Mouse (Mus musculus): ENCODE measurements at regions not wholly inside any gene's neighbourhood (a gene's known extent, or its start where the extent isn't known, plus 50 kb on each side); places are given as distances from the start of the nearest gene placed in this dataset.
"Not testable (repeated sequence)": the region's sequence is repeated elsewhere in the genome, so short reads cannot be mapped to it uniquely, and the experiment has no call there.

- no peak for DNase-seq
- no peak overlapping the region for H3K4me3 ChIP-seq (ENCODE audit: control insufficient read depth, insufficient read depth, low read length)
- H3K36me3 ChIP-seq (ENCODE audit: control insufficient read depth, insufficient read depth, low read length), result no peaks in the 10 kb centered on the region
- no peaks in the 10 kb centered on the region for H3K4me1 ChIP-seq (replicated peaks; ENCODE audit: control insufficient read depth, insufficient read depth, low read length)
- TF ChIP-seq CTCF (IDR thresholded peaks at IDR 0.05; ENCODE audit: borderline replicate concordance, control insufficient read depth, extremely low read depth, insufficient read depth, low read length, poor library complexity) (no peak), POLR2A (IDR thresholded peaks at IDR 0.05; ENCODE audit: control insufficient read depth, extremely low read depth, insufficient read depth, low read length, poor library complexity) (no peak)
- H3K27me3 ChIP-seq (ENCODE audit: control insufficient read depth, insufficient read depth, low read length), result no peaks in the 10 kb centered on the region
- H3K27ac ChIP-seq (ENCODE audit: control insufficient read depth, insufficient read depth, low read length), result no peak overlapping the region
- WGBS, result 97% methylated on average over 16 of the region's 16 CpGs
Measured at GRCm38 (mm10) chr13:103592371-103592770, 182.0 kb downstream of the Srek1 start.

GRCm38 (mm10) chr13:103591874-103592273 lies 182.5 kb downstream of the Srek1 start:
- Histone ChIP-seq H3K27ac (ENCODE audit: control insufficient read depth, insufficient read depth, low read length) (no peak overlapping the region), H3K4me3 (ENCODE audit: control insufficient read depth, insufficient read depth, low read length) (no peak overlapping the region), H3K4me1 (replicated peaks; ENCODE audit: control insufficient read depth, insufficient read depth, low read length) (no peaks in the 10 kb centered on the region), H3K27me3 (ENCODE audit: control insufficient read depth, insufficient read depth, low read length) (no peaks in the 10 kb centered on the region), H3K36me3 (ENCODE audit: control insufficient read depth, insufficient read depth, low read length) (no peaks in the 10 kb centered on the region)
- 93% methylated on average over 6 of the region's 6 CpGs for WGBS
- DNase-seq, result no peak
- TF ChIP-seq CTCF (IDR thresholded peaks at IDR 0.05; ENCODE audit: borderline replicate concordance, control insufficient read depth, extremely low read depth, insufficient read depth, low read length, poor library complexity), result no peak
- no peak for TF ChIP-seq POLR2A (IDR thresholded peaks at IDR 0.05; ENCODE audit: control insufficient read depth, extremely low read depth, insufficient read depth, low read length, poor library complexity)

GRCm38 (mm10) chr13:103591381-103591780 lies 183.0 kb downstream of the Srek1 start:
- WGBS, result 75% methylated on average over 7 of the region's 7 CpGs
- H3K27me3 ChIP-seq (ENCODE audit: control insufficient read depth, insufficient read depth, low read length); H3K4me3 ChIP-seq (ENCODE audit: control insufficient read depth, insufficient read depth, low read length); H3K27ac ChIP-seq (ENCODE audit: control insufficient read depth, insufficient read depth, low read length); H3K4me1 ChIP-seq (replicated peaks; ENCODE audit: control insufficient read depth, insufficient read depth, low read length); H3K36me3 ChIP-seq (ENCODE audit: control insufficient read depth, insufficient read depth, low read length); DNase-seq: not testable (repeated sequence)

DNA sequence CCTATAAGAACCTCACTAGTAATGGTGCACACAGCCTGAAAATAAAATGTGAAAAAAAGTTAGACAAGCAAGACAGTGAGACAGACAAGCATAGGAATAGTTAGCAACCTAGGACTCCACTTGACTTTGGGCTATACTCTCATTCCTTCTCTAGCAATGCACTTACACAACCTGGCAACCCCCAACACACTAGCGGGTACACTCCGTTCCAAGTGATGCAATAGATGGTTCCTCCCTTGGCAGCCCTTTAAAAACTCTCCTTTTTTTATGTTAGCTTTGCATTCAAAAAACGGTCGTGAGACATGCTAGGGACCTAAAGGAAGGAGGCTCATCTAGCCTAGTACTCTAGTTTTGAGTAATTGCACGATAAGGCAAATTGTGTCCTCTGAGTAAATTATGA lies 184.8 kb downstream of the Srek1 start:
- Histone ChIP-seq H3K4me3 (ENCODE audit: control insufficient read depth, insufficient read depth, low read length) (no peak overlapping the region), H3K27me3 (ENCODE audit: control insufficient read depth, insufficient read depth, low read length) (no peaks in the 10 kb centered on the region), H3K36me3 (ENCODE audit: control insufficient read depth, insufficient read depth, low read length) (no peaks in the 10 kb centered on the region), H3K4me1 (replicated peaks; ENCODE audit: control insufficient read depth, insufficient read depth, low read length) (no peaks in the 10 kb centered on the region), H3K27ac (ENCODE audit: control insufficient read depth, insufficient read depth, low read length) (no peak overlapping the region)
- 93% methylated on average over 5 of the region's 5 CpGs for WGBS
- no peak for DNase-seq
- TF ChIP-seq POLR2A (IDR thresholded peaks at IDR 0.05; ENCODE audit: control insufficient read depth, extremely low read depth, insufficient read depth, low read length, poor library complexity), result no peak
- no peak for TF ChIP-seq CTCF (IDR thresholded peaks at IDR 0.05; ENCODE audit: borderline replicate concordance, control insufficient read depth, extremely low read depth, insufficient read depth, low read length, poor library complexity)

DNA sequence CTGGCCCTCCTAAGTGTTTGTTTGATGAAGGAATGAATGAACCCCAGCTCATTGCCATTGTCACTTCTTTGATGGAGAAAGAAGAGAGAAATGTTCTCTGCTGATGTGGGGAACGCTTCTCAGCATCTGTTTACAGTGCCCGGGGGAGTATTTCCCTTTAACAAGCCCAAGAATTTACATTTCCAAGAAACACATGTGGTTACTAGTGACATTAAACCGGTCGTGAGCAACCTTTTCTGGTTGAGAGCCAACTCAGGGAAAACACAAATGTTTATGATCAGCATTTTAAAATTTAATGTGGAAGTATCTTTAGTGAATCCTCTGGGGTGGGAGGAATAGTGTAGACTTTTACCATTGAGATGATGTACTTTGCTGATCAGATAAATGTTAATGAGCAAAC lies 197.6 kb downstream of the Srek1 start:
- WGBS, result 90% methylated on average over 4 of the region's 4 CpGs
- H3K4me1 ChIP-seq (replicated peaks; ENCODE audit: control insufficient read depth, insufficient read depth, low read length), result no peaks in the 10 kb centered on the region
- no peaks in the 10 kb centered on the region for H3K27me3 ChIP-seq (ENCODE audit: control insufficient read depth, insufficient read depth, low read length)
- no peaks in the 10 kb centered on the region for H3K36me3 ChIP-seq (ENCODE audit: control insufficient read depth, insufficient read depth, low read length)
- no peak for DNase-seq
- no peak overlapping the region for H3K27ac ChIP-seq (ENCODE audit: control insufficient read depth, insufficient read depth, low read length)
- TF ChIP-seq POLR2A (IDR thresholded peaks at IDR 0.05; ENCODE audit: control insufficient read depth, extremely low read depth, insufficient read depth, low read length, poor library complexity) (no peak), CTCF (IDR thresholded peaks at IDR 0.05; ENCODE audit: borderline replicate concordance, control insufficient read depth, extremely low read depth, insufficient read depth, low read length, poor library complexity) (no peak)
- H3K4me3 ChIP-seq (ENCODE audit: control insufficient read depth, insufficient read depth, low read length), result no peak overlapping the region

GRCm38 (mm10) chr13:103564715-103565114 lies 209.7 kb downstream of the Srek1 start:
- TF ChIP-seq POLR2A (IDR thresholded peaks at IDR 0.05; ENCODE audit: control insufficient read depth, extremely low read depth, insufficient read depth, low read length, poor library complexity) (no peak), CTCF (IDR thresholded peaks at IDR 0.05; ENCODE audit: borderline replicate concordance, control insufficient read depth, extremely low read depth, insufficient read depth, low read length, poor library complexity) (no peak)
- Histone ChIP-seq H3K4me1 (replicated peaks; ENCODE audit: control insufficient read depth, insufficient read depth, low read length) (no peaks in the 10 kb centered on the region), H3K4me3 (ENCODE audit: control insufficient read depth, insufficient read depth, low read length) (no peak overlapping the region), H3K27me3 (ENCODE audit: control insufficient read depth, insufficient read depth, low read length) (no peaks in the 10 kb centered on the region), H3K27ac (ENCODE audit: control insufficient read depth, insufficient read depth, low read length) (no peak overlapping the region), H3K36me3 (ENCODE audit: control insufficient read depth, insufficient read depth, low read length) (no peaks in the 10 kb centered on the region)
- DNase-seq, result no peak
- WGBS, result 93% methylated on average over 8 of the region's 8 CpGs

- Histone ChIP-seq H3K36me3 (ENCODE audit: control insufficient read depth, insufficient read depth, low read length) (no peaks in the 10 kb centered on the region), H3K4me3 (ENCODE audit: control insufficient read depth, insufficient read depth, low read length) (no peak overlapping the region), H3K27ac (ENCODE audit: control insufficient read depth, insufficient read depth, low read length) (no peak overlapping the region), H3K27me3 (ENCODE audit: control insufficient read depth, insufficient read depth, low read length) (no peaks in the 10 kb centered on the region), H3K4me1 (replicated peaks; ENCODE audit: control insufficient read depth, insufficient read depth, low read length) (no peaks in the 10 kb centered on the region)
- DNase-seq, result no peak
- WGBS, result 92% methylated on average over 26 of the region's 26 CpGs
- no peak for TF ChIP-seq CTCF (IDR thresholded peaks at IDR 0.05; ENCODE audit: borderline replicate concordance, control insufficient read depth, extremely low read depth, insufficient read depth, low read length, poor library complexity)
- TF ChIP-seq POLR2A (IDR thresholded peaks at IDR 0.05; ENCODE audit: control insufficient read depth, extremely low read depth, insufficient read depth, low read length, poor library complexity), result no peak
Measured at GRCm38 (mm10) chr13:103561795-103562705, 212.4 kb downstream of the Srek1 start.
